Mouse (Mus musculus) ovary, postnatal 14 days (tissue): ENCODE measurements at regions not wholly inside any gene's neighbourhood (a gene's known extent, or its start where the extent isn't known, plus 50 kb on each side); places are given as distances from the start of the nearest gene placed in this dataset.
"Not testable (repeated sequence)": the region's sequence is repeated elsewhere in the genome, so short reads cannot be mapped to it uniquely, and the experiment has no call there.

Experiments used
- DNase-seq: peaks from one replicate; pipeline ENCODE4 v3.0.0; 2022; ENCODE audit warnings: low spot score

- no peak for DNase-seq
Measured at GRCm38 (mm10) chr13:70205334-70205733, 403.1 kb downstream of the Med10 start.

GRCm38 (mm10) chr13:70210158-70210557, 408.0 kb downstream of the Med10 start:
- DNase-seq = no peak

- no peak for DNase-seq
Measured at GRCm38 (mm10) chr13:70213017-70213416, 410.8 kb downstream of the Med10 start.

GRCm38 (mm10) chr13:70213622-70214021, 411.4 kb downstream of the Med10 start:
- DNase-seq = no peak

GRCm38 (mm10) chr13:70214022-70214654, 411.9 kb downstream of the Med10 start:
- no peak for DNase-seq

GRCm38 (mm10) chr13:70216134-70216533, 413.9 kb downstream of the Med10 start:
- DNase-seq = no peak

- DNase-seq = no peak
Measured at GRCm38 (mm10) chr13:70217429-70218133, 415.4 kb downstream of the Med10 start.

- no peak for DNase-seq
Measured at GRCm38 (mm10) chr13:70223485-70223884, 413.9 kb downstream of the Ice1 start.

GRCm38 (mm10) chr13:70227167-70227566, 410.3 kb downstream of the Ice1 start:
- no peak for DNase-seq

- DNase-seq = peak; percentile 74
Measured at GRCm38 (mm10) chr13:70233896-70234799, 403.3 kb downstream of the Ice1 start.

- no peak for DNase-seq
Measured at GRCm38 (mm10) chr13:70243598-70244157, 393.8 kb downstream of the Ice1 start.

GRCm38 (mm10) chr13:70260003-70260496, 377.4 kb downstream of the Ice1 start:
- no peak for DNase-seq

- DNase-seq = no peak
Measured at GRCm38 (mm10) chr13:70263654-70264053, 373.8 kb downstream of the Ice1 start.

GRCm38 (mm10) chr13:70276884-70277378, 360.5 kb downstream of the Ice1 start:
- DNase-seq = not testable (repeated sequence)

- peak; percentile 34 for DNase-seq
Measured at GRCm38 (mm10) chr13:70277667-70278591, 359.5 kb downstream of the Ice1 start.

- no peak for DNase-seq
Measured at GRCm38 (mm10) chr13:70281051-70281847, 356.2 kb downstream of the Ice1 start.

- DNase-seq = no peak
Measured at GRCm38 (mm10) chr13:70282731-70283130, 354.7 kb downstream of the Ice1 start.

- DNase-seq = no peak
Measured at GRCm38 (mm10) chr13:70283231-70283630, 354.2 kb downstream of the Ice1 start.

GRCm38 (mm10) chr13:70292713-70293112, 344.7 kb downstream of the Ice1 start:
- DNase-seq = no peak

GRCm38 (mm10) chr13:70303953-70304525, 333.4 kb downstream of the Ice1 start:
- DNase-seq = no peak
